Mouse (Mus musculus): Measurements from ENCODE around the gene Endov. TPM values are rescaled to one million over a fixed set of nuclear protein-coding genes. Genes with fewer than 3 reads are reported as not detected.

The Endov gene
- polyA plus RNA-seq, 1 experiment = 8.7 TPM

GRCm38 (mm10) chr11:119515823-119516676, 24.9 kb downstream of the Endov start:
- Histone ChIP-seq H3K4me3 (replicated peaks) (no peak overlapping the region), H3K27me3 (replicated peaks) (peaks cover 94% of the 10 kb centered on the region), H3K36me3 (replicated peaks; ENCODE audit: low read length) (no peaks in the 10 kb centered on the region), H3K4me1 (peaks cover 12% of the 10 kb centered on the region; the same call in 1 of the 2 replicates), H3K9me3 (no peaks in the 10 kb centered on the region)
- no peak for TF ChIP-seq FLI1 (IDR thresholded peaks at IDR 0.05; ENCODE audit: low read length)
- TF ChIP-seq GATA1 (IDR thresholded peaks at IDR 0.05; ENCODE audit: borderline replicate concordance, low read length) = no peak

- peaks cover 96% of the 10 kb centered on the region for H3K27me3 ChIP-seq (replicated peaks)
- H3K4me1 ChIP-seq = peaks cover 12% of the 10 kb centered on the region; the same call in 1 of the 2 replicates
- H3K9me3 ChIP-seq = no peaks in the 10 kb centered on the region
- H3K4me3 ChIP-seq (replicated peaks) = no peak overlapping the region
- H3K36me3 ChIP-seq (replicated peaks; ENCODE audit: low read length) = no peaks in the 10 kb centered on the region
- no peak for TF ChIP-seq GATA1 (IDR thresholded peaks at IDR 0.05; ENCODE audit: borderline replicate concordance, low read length)
- no peak for TF ChIP-seq FLI1 (IDR thresholded peaks at IDR 0.05; ENCODE audit: low read length)
Observed at GRCm38 (mm10) chr11:119516677-119517361, 25.7 kb downstream of the Endov start.

GRCm38 (mm10) chr11:119519387-119519786, 28.2 kb downstream of the Endov start:
- Histone ChIP-seq H3K36me3 (replicated peaks; ENCODE audit: low read length) (no peaks in the 10 kb centered on the region), H3K4me1 (peaks cover 19% of the 10 kb centered on the region), H3K4me3 (replicated peaks) (no peak overlapping the region), H3K9me3 (peaks cover 10% of the 10 kb centered on the region; the same call in 1 of the 2 replicates), H3K27me3 (replicated peaks) (peaks cover 93% of the 10 kb centered on the region)
- no peak for TF ChIP-seq FLI1 (IDR thresholded peaks at IDR 0.05; ENCODE audit: low read length)
- no peak for TF ChIP-seq GATA1 (IDR thresholded peaks at IDR 0.05; ENCODE audit: borderline replicate concordance, low read length)

DNA sequence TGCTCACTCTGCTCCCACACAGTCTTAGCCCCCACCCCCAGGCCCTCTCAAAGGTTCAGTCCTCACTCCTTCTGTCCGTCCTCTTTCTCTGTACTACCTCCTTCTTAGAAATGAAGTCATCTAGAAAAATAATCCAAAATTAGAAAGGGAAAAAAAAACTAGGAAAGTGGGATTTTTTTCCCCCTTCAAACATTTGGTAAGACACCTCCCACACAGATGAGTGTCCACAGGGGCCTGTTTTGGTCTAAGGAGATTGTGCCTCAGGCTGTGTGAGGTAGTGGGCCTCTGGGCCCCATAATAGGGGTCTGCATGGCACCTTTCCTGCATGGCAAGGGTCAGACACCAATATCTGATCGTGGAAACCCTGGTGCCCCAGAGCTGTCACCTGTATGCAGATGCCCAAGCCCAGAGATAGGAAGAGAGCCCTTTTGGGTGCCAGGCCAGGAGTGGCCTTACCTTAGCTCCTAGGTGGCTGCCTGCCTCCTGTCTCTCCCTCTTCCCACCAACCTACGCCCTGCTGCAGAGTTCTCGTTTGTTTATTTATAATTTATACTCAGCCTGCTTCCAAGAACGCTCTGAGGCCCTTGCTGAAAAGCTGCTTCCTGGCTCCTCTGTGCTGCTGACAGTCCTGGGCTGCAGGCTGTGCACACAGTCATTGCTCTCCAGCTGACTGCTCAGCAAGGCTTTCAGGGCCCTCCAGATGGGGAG, 29.0 kb downstream of the Endov start:
- H3K4me1 ChIP-seq = peaks cover 17% of the 10 kb centered on the region
- peaks cover 90% of the 10 kb centered on the region for H3K27me3 ChIP-seq (replicated peaks)
- H3K9me3 ChIP-seq = peaks cover 10% of the 10 kb centered on the region; the same call in 1 of the 2 replicates
- TF ChIP-seq FLI1 (IDR thresholded peaks at IDR 0.05; ENCODE audit: low read length) (no peak), GATA1 (IDR thresholded peaks at IDR 0.05; ENCODE audit: borderline replicate concordance, low read length) (no peak)
- H3K4me3 ChIP-seq (replicated peaks) = no peak overlapping the region
- no peaks in the 10 kb centered on the region for H3K36me3 ChIP-seq (replicated peaks; ENCODE audit: low read length)

DNA sequence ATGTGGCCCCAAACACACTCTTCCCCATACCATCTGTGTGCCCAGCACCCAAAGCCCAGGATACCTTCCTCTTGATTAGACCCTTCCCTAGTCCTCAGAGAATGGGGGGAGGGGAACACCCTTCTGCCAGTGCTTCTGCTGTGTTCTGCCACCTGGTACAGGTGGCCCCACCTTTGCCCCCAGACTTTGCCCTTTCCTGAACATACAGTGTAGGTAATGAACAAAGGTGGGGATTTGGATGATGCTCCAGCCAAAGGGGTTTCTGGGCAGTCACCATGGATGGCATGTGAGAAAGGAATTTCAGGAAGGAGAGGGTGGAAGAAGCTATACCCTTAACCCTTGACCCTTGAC, 29.5 kb downstream of the Endov start:
- Histone ChIP-seq H3K4me3 (replicated peaks) (no peak overlapping the region), H3K36me3 (replicated peaks; ENCODE audit: low read length) (no peaks in the 10 kb centered on the region), H3K9me3 (peaks cover 10% of the 10 kb centered on the region; the same call in 1 of the 2 replicates), H3K27me3 (replicated peaks) (peaks cover 85% of the 10 kb centered on the region), H3K4me1 (peaks cover 16% of the 10 kb centered on the region)
- no peak for TF ChIP-seq FLI1 (IDR thresholded peaks at IDR 0.05; ENCODE audit: low read length)
- no peak for TF ChIP-seq GATA1 (IDR thresholded peaks at IDR 0.05; ENCODE audit: borderline replicate concordance, low read length)

DNA sequence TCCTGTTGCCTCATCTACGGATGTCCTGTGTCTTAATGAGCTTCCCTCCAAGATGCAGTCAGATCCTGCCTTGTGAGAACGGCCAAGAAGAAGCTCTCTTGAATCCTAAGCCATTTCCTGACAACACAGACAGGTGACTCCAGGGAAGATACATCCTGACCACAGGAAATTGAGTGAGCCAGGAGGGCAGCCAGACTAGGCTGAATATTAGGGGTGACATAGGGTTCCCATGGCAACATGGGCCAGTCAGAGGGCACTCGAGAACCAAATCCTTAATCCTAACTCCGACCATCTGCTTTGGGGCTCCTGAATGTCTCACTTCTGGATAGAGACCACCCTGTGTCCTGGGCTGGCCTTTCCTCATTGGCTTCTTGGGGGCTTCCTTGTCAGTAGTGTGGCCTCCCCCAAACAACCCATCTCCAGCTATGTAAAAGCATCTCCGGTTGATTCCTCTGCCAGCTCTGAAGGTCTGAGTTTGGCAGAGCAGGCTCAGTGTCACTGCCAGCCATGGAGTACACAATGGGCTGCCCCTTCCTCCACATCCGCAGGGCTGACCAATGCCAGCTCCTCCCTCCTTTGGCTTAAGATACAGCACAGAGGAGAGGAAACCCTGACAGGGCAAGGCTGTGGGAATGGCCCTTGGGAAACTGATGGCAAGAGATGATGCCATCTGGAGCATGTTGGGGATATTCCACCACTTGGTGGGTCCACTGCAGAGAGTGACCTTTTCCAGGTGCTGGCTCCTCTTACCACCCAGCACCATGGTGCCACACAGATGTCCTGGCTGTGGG, 31.0 kb downstream of the Endov start:
- Histone ChIP-seq H3K27me3 (replicated peaks) (peaks cover 78% of the 10 kb centered on the region), H3K4me1 (peaks cover 12% of the 10 kb centered on the region)
- TF ChIP-seq GATA1 (IDR thresholded peaks at IDR 0.05; ENCODE audit: borderline replicate concordance, low read length) (no peak), FLI1 (IDR thresholded peaks at IDR 0.05; ENCODE audit: low read length) (no peak)

GRCm38 (mm10) chr11:119522779-119523178, 31.6 kb downstream of the Endov start:
- Histone ChIP-seq H3K36me3 (replicated peaks; ENCODE audit: low read length) (no peaks in the 10 kb centered on the region), H3K4me1 (peaks cover 19% of the 10 kb centered on the region), H3K4me3 (replicated peaks) (no peak overlapping the region), H3K27me3 (replicated peaks) (peaks cover 76% of the 10 kb centered on the region), H3K9me3 (peaks cover 10% of the 10 kb centered on the region; the same call in 1 of the 2 replicates)
- no peak for TF ChIP-seq GATA1 (IDR thresholded peaks at IDR 0.05; ENCODE audit: borderline replicate concordance, low read length)
- no peak for TF ChIP-seq FLI1 (IDR thresholded peaks at IDR 0.05; ENCODE audit: low read length)

More for the DNA sequence above, 31.0 kb downstream of the Endov start:
- H3K9me3 ChIP-seq = peaks cover 10% of the 10 kb centered on the region; the same call in 1 of the 2 replicates
- no peaks in the 10 kb centered on the region for H3K36me3 ChIP-seq (replicated peaks; ENCODE audit: low read length)
- no peak overlapping the region for H3K4me3 ChIP-seq (replicated peaks)

DNA sequence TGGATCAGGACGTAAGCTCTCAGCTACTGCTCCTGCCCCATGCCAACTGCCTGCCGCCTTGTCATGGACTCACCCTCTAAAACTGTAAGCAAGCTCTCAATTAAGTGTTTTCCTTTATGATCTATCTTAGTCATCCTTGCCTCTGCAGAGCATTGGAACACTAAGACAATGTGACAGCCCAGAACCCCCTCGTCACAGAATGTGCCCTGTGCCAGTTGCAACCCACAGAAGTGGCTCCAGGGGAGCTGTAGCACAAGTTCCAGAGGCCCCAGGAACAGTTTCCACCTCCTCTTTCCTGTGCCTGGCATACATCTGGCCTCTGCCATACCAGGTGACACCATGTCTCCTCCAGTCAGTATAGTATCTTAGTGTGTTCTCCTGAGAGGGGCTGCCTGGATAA, 32.2 kb downstream of the Endov start:
- peaks cover 25% of the 10 kb centered on the region for H3K4me1 ChIP-seq
- no peaks in the 10 kb centered on the region for H3K36me3 ChIP-seq (replicated peaks; ENCODE audit: low read length)
- TF ChIP-seq GATA1 (IDR thresholded peaks at IDR 0.05; ENCODE audit: borderline replicate concordance, low read length) (no peak), FLI1 (IDR thresholded peaks at IDR 0.05; ENCODE audit: low read length) (no peak)
- peaks cover 76% of the 10 kb centered on the region for H3K27me3 ChIP-seq (replicated peaks)
- peaks cover 10% of the 10 kb centered on the region; the same call in 1 of the 2 replicates for H3K9me3 ChIP-seq
- H3K4me3 ChIP-seq (replicated peaks) = no peak overlapping the region

DNA sequence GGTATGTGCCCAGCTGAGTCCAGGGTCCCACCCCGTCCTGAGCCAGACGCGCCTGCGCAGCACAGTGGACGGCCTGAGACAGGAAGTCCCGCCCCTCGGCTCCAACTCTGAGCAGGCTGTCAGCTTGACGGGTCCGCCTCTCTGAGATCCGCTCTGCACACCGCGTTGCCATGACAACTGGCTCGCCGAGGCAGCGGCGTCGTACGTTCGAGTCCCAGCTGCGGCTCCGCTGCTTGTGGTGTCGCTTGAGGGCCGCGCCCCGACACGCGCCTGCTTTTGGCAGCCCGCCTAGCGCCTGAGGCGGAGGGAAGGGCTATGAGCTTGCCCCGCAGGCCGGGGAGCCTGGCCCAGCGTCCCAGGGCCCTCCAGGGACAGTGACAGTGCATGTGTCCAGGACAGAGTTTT, 33.4 kb downstream of the Endov start:
- TF ChIP-seq GATA1 (IDR thresholded peaks at IDR 0.05; ENCODE audit: borderline replicate concordance, low read length) (no peak), FLI1 (IDR thresholded peaks at IDR 0.05; ENCODE audit: low read length) (no peak)
- peaks cover 35% of the 10 kb centered on the region for H3K4me1 ChIP-seq
- H3K27me3 ChIP-seq (replicated peaks) = peaks cover 75% of the 10 kb centered on the region
- H3K9me3 ChIP-seq = peaks cover 10% of the 10 kb centered on the region; the same call in 1 of the 2 replicates
- no peaks in the 10 kb centered on the region for H3K36me3 ChIP-seq (replicated peaks; ENCODE audit: low read length)
- H3K4me3 ChIP-seq (replicated peaks) = peak overlapping the region; percentile 89
